Mouse (Mus musculus): ENCODE data around the gene Lax1.
"Not testable (repeated sequence)": the region's sequence is repeated elsewhere in the genome, so short reads cannot be mapped to it uniquely, and the experiment has no call there.

Lax1 gene

DNA sequence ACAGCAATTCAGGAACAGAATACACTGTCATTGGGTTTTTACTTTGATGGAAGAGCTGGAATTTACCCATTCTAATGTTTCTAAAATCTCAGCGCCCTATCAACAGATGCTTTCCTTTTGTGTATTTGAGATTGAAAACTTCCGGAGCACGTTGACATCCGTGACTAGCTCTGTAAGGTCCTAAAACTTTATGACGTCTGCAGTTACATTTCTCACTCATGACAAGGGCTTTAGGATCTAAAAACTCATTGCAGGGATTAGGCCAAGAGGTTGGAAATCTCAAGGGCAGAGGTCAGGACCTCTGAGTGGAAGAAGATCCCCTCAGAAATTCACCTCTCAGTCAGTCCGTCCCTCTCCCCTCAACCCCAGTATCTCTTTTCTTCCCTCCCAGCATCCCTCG is 1.6 kb downstream of the Lax1 start:
- DNase-seq (ENCODE audit: low spot score): no peak

DNA sequence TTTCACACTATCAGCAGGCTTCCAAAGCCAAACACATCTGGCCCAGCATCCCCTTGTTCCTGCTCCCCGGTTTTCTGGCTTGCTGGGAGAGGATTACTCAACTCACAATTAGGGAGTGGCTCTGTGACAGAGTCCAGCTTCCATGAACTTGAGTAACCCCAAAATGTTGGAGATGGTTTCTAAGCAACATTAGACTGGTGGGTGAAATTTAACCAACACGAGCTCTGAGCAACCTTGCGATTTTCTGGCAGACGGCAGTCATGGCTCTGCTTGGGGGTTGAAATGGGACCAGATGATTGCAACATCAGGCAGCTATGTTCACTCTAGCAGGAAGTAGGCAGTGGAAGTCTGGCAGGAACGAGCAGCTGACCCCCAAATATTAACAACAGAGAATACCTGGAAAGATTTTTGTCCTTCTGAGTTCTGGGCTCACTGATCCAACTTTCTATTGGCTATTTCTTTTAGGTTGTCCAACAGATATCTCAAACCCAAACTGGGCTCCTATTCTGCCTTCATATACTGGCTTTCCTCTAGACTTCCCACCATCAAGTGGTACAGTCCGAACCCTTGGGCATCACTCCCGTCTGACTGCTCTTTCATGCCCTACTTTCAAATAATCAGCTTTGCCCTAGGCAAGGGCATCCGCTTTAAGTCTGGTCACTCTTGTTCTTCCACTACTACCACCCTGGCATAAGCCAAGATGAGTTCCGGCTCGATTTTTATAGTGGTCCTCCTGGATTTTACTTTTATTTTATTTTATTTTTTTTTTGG is 4.0 kb downstream of the Lax1 start:
- DNase-seq (ENCODE audit: low spot score): peak; percentile 30

DNA sequence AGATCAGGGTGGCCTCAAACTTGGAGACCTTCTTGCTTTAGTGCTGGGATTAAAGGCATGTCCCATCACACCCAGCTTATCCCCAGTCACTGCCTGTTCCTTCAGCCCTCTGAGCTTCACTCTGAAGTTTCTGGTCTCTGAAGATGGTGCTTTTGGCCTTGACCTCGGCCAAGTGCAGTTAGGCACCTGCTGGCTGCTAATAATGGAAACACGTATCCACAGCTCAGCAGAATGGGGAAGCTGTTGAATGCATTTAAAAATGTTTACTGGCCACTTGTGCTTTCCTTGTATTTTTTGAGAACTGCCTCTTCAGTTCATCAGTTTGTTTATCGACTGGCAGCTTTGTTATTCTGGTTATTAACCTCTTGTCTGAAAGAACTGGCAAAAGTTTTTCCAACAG is 18.1 kb downstream of the Lax1 start:
- no peak for DNase-seq (ENCODE audit: low spot score)

DNA sequence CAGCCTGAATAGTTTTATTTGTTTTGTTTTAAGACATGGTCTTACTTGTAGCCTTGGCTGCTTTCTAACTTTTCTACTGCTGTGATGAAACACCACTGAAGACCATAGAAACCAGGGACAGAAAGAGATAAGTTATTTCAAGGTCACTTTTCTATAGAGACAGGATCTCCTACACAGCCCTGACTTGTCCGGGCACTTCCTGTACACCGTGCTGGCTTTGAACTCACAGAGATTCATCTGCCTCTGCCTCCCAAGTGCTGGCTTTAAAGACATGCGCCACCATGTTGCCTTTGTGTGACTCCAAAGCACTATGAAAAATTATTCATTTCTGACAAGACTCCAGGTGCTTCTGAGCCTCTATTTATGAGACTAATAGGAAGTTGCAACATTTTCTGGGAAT is 18.6 kb downstream of the Lax1 start:
- no peak for DNase-seq (ENCODE audit: low spot score)

DNA sequence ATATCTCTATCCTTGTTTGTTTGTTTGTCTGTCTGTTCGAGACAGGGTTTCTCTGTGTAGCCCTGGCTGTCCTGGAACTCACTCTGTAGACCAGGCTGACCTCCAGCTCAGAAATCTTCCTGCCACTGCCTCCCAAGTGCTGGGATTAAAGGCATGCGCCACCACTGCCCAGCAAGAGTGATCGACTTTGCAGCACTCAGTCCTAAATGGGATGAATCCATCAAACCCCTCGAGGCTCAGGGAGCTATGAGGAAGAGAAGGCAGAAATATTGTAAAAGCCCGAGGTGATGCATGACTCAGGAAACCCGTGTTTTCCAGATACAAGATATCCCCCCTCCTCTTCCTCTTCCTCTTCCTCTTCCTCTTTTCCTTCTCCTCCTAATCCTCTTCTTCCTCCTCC is 19.1 kb downstream of the Lax1 start:
- DNase-seq (ENCODE audit: low spot score): no peak

DNA sequence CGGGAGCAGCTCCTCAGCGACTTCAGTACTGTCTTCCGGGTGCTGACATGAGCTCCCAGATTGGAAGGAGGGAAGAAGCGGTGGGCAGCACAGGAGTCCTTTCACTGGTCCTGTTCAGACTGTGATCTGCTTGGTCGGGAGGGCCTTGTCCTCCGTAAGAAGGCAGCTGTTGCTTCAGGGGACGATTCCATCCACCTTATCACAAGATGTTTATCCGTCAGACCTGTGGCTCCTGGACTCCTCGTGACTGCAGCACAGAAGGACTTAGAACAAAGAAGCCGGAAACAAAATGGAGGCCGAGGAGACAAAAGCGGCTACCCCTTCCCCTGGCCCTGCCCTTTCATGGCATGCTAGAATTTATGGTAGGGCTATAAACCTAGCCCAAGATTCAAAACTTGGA is 19.7 kb downstream of the Lax1 start:
- no peak for DNase-seq (ENCODE audit: low spot score)

DNA sequence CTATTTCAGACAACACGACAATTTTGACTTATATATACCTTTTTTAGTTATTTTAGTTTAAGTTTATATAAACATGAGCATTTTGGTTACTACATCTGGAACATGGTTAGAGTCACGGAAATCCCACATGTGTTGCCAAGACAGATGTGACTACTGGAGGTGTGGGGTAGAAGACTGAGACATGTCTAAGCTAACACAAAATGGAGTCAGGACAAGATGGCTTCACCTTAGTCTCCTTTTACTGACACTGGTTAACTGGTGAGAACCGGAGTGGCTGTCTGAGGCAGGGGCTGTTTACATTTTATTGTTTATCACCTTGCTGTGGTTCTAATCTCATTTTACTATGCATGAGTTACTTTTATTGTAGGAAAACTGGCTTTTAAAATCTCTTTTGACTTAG is 21.3 kb downstream of the Lax1 start:
- no peak for DNase-seq (ENCODE audit: low spot score)

DNA sequence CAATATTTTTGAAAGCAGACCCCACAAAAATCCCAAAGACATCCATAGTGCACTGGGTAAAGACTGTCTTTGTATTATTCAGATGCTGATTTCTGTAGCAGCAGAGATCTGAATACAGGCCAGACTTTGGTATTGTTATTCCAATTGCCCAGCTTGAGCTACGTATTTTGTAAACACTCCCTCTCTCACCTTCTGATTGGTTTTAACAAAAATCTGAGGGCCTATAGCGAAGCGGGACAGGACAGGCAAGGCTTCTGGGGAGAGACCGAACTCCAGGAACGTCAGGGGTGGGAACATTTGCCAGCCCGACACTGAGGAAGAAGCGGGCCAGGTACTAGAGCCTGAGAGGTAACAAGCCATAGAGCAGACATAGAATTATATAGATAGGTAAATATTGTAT is 22.2 kb downstream of the Lax1 start:
- no peak for DNase-seq (ENCODE audit: low spot score)

DNA sequence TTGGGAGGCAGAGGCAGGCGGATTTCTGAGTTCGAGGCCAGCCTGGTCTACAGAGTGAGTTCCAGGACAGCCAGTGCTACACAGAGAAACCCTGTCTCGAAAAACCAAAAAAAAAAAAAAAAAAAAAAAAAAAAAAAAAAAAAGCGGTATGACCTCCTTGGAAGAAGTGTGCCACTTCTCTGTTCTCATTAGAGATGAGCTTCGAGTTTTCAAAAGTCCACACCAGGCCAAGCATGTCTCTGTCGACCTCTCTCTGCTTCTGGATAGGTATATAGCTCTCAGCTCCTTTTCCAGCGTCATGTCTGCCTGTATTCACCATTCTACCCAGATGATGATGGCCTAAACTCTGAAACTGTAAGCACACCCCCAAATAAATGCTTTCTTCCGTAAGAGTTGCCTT is 24.2 kb downstream of the Lax1 start:
- not testable (repeated sequence) for DNase-seq (ENCODE audit: low spot score)

DNA sequence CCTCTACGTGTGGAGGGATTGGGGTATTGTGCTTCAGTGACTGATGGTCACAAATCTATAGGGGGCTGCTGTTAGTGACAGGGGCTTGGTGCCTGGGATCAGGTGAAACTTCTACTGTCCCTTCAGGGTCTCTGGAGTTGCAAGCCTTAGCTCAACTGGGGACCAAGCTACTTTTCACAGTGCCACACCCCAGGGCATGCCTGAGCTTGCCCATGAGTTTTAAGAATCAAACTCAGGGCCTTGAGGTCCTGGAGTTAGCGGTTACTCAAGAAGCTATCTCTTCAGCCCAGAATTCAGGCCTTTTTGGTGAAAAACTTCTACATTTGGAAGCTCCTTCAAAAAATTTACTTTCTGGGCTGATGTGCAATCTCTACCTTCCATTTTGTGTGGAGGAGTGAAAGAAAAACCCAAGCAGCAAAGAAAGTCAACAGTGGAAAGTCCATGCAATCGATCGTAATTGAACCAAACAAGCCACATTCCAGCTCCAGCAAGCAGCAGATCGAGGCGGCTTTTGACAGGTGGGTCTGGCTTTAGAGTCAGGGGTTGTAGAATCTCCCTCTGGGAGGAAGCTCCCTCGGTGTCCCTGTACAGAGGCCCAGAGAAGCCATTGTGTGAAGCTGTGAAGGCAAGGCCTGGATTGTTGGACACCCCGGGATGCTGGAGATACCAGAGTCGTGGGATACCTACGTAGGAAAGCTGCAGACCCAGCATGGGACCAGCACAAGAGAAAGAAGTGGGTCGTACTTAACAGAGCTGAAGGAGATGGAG is 25.5 kb downstream of the Lax1 start:
- no peak for DNase-seq (ENCODE audit: low spot score)

DNA sequence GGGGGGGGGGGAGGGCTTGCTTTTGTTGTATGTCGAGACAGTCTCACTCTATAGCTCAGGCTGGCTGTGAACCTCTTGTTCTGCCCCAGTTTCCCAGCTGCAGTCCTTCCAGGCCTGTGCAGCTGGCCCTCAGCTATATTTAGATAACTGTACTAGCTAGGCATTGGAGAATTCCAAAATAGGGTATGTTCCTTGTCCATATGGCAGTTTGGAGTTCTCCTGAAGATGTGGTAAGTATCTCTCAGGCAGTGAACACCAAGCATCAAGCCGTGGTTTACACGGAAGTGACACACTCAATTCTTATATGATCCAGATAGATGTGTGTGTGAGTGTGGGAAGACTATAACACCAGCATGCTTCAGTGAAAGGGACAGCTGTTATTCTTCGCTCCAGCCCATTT is 26.5 kb downstream of the Lax1 start:
- DNase-seq (ENCODE audit: low spot score): no peak

DNA sequence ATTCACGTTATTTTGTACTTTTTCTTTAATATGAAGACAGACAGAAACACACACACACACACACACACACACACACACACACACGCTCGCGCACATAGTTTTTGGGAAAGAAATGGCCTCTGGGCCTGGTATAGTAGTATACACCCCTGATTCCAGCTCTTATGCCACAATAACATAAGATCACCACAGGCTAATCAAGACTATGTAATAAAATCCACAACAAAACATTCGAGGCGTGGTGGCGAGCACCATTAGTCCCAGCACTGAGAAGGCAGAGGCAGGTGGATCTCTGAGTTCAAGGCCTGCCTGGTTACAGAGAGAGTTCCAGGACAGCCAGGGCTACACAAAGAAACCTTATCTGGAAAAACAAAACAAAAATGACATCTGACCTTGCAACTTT is 27.0 kb downstream of the Lax1 start:
- no peak for DNase-seq (ENCODE audit: low spot score)

DNA sequence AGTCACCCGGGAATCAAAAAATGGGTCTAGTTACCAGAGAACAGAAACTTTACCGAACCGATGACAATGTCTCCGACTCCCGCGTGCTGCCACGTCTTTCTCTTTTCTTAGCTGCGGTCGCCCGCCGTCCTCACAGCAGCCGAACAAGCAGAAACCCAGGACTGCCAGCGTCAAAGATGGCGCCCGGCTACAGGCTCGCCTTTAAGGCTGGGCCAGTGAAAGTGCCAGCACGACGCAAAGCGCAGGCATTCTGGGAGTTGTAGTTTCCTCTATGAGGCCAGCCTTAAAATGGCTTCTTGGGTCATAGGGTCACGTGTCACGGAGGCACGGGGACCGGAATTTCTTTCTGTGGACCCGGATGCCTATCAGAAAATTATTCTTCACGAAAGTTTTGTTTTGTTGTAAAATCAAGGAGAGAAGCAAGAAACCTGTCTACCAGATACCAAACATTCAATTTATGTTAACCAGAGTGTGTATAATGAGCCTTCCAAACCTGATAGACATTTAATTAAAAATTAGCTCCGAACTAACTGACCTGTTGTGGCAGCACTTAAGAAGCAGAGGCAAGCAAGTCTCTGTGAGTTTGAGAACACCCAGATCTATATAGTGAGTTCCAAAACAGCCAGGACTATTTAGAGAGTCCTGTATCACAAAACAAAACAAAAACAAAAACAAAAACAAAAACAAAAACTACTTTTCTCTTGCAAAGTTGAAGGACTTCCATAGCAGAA is 28.5 kb downstream of the Lax1 start, which contains the start of gene Gm38394:
Gene Gm38394, minus strand, starts transcription at position 116 of the 731 bp plus-strand sequence.
- peak; percentile 97 for DNase-seq (ENCODE audit: low spot score)

DNA sequence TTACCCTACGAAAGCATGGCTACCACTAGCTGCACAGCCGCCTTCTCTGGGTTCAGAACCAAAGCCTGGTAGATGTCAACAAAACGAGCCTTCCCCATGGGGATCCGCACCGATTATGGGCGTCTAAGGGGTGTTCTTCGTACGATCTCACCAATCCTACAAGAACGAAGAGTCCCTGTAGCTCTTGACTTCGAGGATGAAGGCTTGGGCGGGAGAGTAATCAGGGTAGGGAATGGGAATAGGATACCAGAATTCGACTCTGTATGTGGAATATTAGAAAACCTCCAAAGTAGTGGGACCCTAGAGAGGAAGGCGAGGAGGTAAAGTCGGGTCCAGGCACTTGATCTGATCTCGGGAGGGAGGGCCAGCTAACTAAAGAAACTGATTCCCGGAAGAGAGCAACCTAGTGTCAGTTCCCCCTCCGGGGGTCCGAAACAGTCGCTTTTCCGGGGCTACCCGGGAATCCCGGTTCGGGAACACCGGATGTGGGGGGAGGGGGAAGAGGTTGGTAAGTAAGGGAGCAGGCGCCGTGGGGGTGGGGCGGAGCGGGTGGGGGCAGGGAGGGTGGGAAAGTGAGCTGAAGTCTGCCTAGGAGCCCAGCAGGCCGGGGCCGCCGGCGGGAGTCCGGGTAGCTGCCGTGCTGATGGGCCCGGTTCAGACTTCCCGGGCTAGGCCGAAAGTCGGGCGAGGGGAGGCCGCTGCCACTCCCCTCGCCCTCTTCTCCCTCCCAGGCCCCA is 29.3 kb downstream of the Lax1 start, which contains the start of gene Zbed6:
Gene Zbed6, minus strand, starts transcription at position 420 of the 737 bp plus-strand sequence.
- DNase-seq (ENCODE audit: low spot score): peak; percentile 74

DNA sequence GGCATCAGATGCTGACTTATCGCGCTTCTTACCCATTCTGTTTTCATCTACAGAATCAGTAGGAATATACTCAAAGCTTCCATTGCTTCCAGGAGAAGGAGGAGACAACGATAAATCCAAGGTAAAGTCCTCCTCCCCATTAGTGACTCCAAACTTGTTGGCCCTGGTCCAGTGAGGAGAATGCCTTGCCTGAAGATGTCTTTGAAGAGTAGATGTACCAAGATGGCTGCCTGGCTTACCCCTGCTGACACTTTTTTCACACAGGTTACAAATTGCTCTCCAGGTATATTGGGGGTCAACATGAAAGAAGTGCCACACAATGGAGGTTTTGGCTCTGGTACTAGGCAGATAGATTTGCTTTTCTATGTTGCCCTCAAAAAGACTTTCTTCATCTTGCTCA is 31.0 kb downstream of the Lax1 start:
- no peak for DNase-seq (ENCODE audit: low spot score)

DNA sequence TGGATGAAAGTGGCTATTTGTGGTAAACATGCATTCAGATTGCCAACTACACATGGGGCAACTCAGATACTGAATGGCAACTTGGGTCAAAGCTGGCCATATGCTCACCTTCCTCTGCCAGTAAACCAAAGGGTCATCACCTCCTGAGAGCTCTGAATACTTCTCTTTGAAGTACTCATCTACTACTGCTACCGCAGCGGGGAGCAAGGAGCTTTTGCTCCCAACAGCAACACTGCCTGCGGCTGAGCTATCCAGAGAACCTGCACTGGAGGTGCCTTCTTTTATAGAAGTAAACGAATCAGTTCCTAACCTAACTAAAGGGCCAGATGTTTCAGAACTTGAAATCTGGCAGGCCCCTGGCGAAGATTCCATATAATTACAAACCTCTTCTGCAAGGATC is 33.1 kb downstream of the Lax1 start:
- no peak for DNase-seq (ENCODE audit: low spot score)

DNA sequence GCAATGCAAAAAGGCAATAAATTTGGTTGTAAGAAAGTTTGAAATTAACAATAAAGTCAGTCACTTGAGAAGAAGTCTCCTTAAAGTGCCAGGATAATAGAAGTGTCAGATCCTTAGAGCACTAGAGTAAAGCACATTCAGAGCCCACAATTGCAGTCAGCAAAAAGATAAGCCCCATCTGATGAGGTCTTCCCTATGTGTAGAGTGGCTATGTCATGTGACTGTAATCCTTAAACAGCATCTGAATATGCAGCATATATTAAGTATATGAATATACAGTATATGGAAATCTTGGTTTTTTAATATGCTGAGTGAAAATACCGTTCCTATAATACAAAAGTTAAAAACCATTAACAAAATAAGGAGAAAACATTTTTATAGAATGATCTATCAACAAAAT is 36.9 kb downstream of the Lax1 start:
- no peak for DNase-seq (ENCODE audit: low spot score)

DNA sequence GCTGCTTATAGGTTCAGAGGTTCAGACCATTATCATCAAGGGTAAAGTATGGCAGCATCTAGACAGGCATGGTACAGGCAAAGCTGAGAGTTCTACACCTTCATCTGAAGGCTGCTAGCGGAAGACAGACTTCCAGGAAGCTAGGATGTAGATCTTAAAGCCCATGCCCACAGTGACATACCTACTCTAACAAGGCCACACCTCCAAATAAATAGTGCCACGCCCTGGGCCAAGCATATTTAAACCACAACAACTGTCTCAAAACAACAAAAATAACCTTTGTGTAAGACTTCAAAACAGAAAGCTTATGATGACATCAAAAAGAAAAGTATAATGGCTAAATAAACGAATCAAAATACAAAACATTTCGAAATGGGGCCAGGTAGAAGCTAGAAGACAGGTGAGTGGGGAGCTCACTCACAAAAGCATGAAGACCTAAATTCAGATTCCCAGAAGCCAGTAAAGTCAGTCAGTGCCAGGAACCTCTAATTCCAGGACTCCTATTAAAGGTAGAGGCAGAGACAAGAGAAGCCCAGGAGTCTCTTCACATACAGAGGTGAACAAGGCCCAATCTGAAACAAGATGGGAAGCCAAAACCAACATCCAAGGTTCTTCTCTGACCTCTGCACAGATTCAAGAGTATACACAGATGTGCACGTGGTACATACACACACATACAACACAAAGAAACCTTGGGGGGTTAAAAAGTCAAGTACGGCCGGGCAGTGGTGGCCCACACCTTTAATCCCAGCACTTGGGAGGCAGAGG is 39.4 kb downstream of the Lax1 start:
- no peak for DNase-seq (ENCODE audit: low spot score)

DNA sequence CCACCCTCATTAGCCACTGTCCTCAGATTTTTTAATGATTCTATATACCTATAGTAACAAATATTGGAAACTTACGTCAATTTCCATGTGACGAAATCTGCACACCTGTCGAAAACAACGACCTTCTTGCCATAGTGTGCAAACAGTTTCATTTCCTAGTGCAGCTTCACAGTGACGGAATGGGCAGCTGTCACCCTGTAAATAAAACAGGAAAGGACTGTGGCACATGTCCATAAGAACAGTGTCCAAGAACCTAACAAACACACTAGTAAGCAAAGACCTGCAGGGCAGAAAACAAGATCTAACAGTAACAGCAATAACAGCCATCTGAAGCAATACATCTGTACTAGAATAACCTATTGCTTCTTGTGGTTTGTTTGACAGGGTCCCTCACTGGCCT is 44.3 kb downstream of the Lax1 start:
- no peak for DNase-seq (ENCODE audit: low spot score)

DNA sequence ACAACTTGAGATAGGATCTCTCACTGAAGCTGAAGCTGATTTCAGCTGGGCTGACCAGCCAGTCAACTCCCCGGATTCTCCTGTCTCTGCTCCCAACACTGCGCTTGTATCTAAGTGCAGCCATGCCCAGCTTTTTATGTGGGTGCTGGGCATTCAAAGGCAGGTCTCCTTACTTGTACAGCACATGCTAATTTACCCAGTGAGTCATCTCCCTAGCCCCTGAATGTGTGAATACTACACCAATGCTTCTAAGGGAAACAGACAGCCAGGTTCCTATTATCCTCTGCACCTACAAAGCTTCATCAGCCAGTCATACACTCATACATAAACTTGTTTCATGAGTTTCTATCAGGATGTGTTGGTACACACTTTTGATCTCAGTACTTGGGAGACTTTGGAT is 48.7 kb downstream of the Lax1 start:
- DNase-seq (ENCODE audit: low spot score): no peak

DNA sequence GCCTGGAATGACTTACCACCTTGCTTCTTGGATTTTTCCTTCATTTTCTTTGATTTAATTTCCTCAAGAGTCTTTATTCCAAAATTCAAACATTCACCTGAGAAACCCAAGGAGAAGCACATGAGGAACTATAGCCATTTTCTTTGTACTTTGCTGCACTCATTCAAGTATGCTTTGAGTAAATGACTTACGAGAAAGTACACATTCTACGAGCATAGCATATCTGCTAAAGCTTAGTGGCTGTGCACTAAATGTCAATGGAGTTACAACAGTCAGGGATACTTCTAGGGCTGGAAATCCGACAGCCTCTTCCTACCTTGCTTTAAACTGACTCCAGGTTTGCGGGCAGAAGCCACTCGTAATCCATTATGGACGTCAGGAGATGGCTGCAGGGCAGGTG is 51.4 kb downstream of the Lax1 start:
- DNase-seq (ENCODE audit: low spot score): no peak

All from MN1 (cell line).